Comparison of ENCODE assay signal across 25 mouse cellular contexts in genomic region chr1:104425307-104425706, GRCm38 (mm10).
DNase-seq lines count a peak whose midpoint lies in the region; ATAC-seq lines count a peak whose summit lies in the region.
"Had no signal": no experiment of that assay in that cellular context is flagged by ENCODE, and none has a peak within 500 bp of the region (broad histone marks: within the 10 kb centered on the region; RNA-seq: fewer than 3 reads in every experiment).

No protein-coding gene starts in this region.

- H3K9ac ChIP-seq in hindbrain, embryonic 12.5 days = no peak overlapping the region
- H3K9ac ChIP-seq in hindbrain, embryonic 11.5 days (ENCODE audit: low read depth, low read length) = no peak overlapping the region
- no peak overlapping the region for H3K9ac ChIP-seq in midbrain, embryonic 13.5 days (replicated peaks)
- H3K9ac ChIP-seq in midbrain, embryonic 16.5 days (ENCODE audit: low read depth, low read length) = no peak overlapping the region
- H3K9ac ChIP-seq in midbrain, embryonic 14.5 days (replicated peaks; ENCODE audit: low read length) = no peak overlapping the region
- no peak overlapping the region for H3K9ac ChIP-seq in neural tube, embryonic 14.5 days (replicated peaks; ENCODE audit: low read depth, low read length)
- H3K9ac ChIP-seq: forebrain, postnatal 0 days; limb, embryonic 12.5 days; liver, embryonic 15.5 days; lung, embryonic 14.5 days had no signal

- DNase-seq in hindbrain, embryonic 11.5 days (ENCODE audit: low spot score) = no peak
- DNase-seq in midbrain, embryonic 14.5 days = peak; percentile 5
- no peak for DNase-seq in lung, postnatal 36 days
- DNase-seq: adrenal gland, postnatal 25 days; cerebellum, adult 18-20 months; cerebellum, postnatal 10 days; forebrain, postnatal 0 days; heart, postnatal 14 days; kidney, adult 18-20 months; kidney, postnatal 36 days; lung, embryonic 14.5 days; lung, postnatal 14 days; right cerebral cortex, postnatal 4 days; thymus, adult 2 months; thymus, postnatal 36 days had no signal

- ATAC-seq in hindbrain, embryonic 12.5 days (ENCODE audit: low FRiP score) = 0 out of 2 replicates have a peak, but pooled peaks have one; percentile 52
- ATAC-seq in hindbrain, embryonic 11.5 days (ENCODE audit: low FRiP score) = no peak
- ATAC-seq in midbrain, embryonic 13.5 days = 0 out of 2 replicates have a peak, but pooled peaks have one; percentile 50
- ATAC-seq in midbrain, embryonic 16.5 days = no peak
- ATAC-seq in midbrain, embryonic 14.5 days (ENCODE audit: low FRiP score, low TSS enrichment) = no peak
- peak; percentile 98 for ATAC-seq in neural tube, embryonic 14.5 days (ENCODE audit: low read depth)
- ATAC-seq: CD4-positive, CD25-positive, alpha-beta regulatory T cell, adult 4 months; forebrain, postnatal 0 days had no signal

- no peaks in the 10 kb centered on the region for H3K27me3 ChIP-seq in hindbrain, embryonic 12.5 days
- H3K27me3 ChIP-seq in hindbrain, embryonic 11.5 days (ENCODE audit: control insufficient read depth, insufficient read depth, low read length) = no peaks in the 10 kb centered on the region
- no peaks in the 10 kb centered on the region for H3K27me3 ChIP-seq in midbrain, embryonic 13.5 days
- no peaks in the 10 kb centered on the region for H3K27me3 ChIP-seq in midbrain, embryonic 16.5 days (ENCODE audit: control insufficient read depth, insufficient read depth, low read depth, low read length)
- H3K27me3 ChIP-seq in midbrain, embryonic 14.5 days (ENCODE audit: control insufficient read depth, insufficient read depth, low read length) = no peaks in the 10 kb centered on the region
- H3K27me3 ChIP-seq in neural tube, embryonic 14.5 days (ENCODE audit: control insufficient read depth, insufficient read depth, low read length) = no peaks in the 10 kb centered on the region
- H3K27me3 ChIP-seq: limb, embryonic 12.5 days; liver, embryonic 15.5 days had no signal

- H3K4me3 ChIP-seq in hindbrain, embryonic 12.5 days = no peak overlapping the region
- no peak overlapping the region for H3K4me3 ChIP-seq in hindbrain, embryonic 11.5 days (ENCODE audit: low read depth, low read length)
- no peak overlapping the region for H3K4me3 ChIP-seq in midbrain, embryonic 13.5 days (replicated peaks)
- no peak overlapping the region for H3K4me3 ChIP-seq in midbrain, embryonic 16.5 days (ENCODE audit: low read depth, low read length)
- no peak overlapping the region for H3K4me3 ChIP-seq in midbrain, embryonic 14.5 days (replicated peaks; ENCODE audit: low read depth, low read length)
- no peak overlapping the region for H3K4me3 ChIP-seq in neural tube, embryonic 14.5 days (ENCODE audit: low read depth, low read length)
- H3K4me3 ChIP-seq: hindbrain, embryonic 10.5 days; layer of hippocampus, adult 2 months; left cerebral cortex, adult 2 months; limb, embryonic 12.5 days; liver, embryonic 15.5 days had no signal

- H3K27ac ChIP-seq in hindbrain, embryonic 12.5 days = no peak overlapping the region
- H3K27ac ChIP-seq in hindbrain, embryonic 11.5 days (ENCODE audit: low read depth, low read length) = no peak overlapping the region
- H3K27ac ChIP-seq in midbrain, embryonic 13.5 days = no peak overlapping the region
- no peak overlapping the region for H3K27ac ChIP-seq in midbrain, embryonic 16.5 days (ENCODE audit: low read length)
- H3K27ac ChIP-seq in midbrain, embryonic 14.5 days (replicated peaks; ENCODE audit: low read depth, low read length) = no peak overlapping the region
- H3K27ac ChIP-seq in neural tube, embryonic 14.5 days (ENCODE audit: low read depth, low read length) = no peak overlapping the region
- H3K27ac ChIP-seq: hindbrain, embryonic 10.5 days; layer of hippocampus, adult 2 months; left cerebral cortex, adult 2 months; limb, embryonic 12.5 days; liver, embryonic 15.5 days had no signal

- WGBS in hindbrain, embryonic 12.5 days = 88% methylated on average over 1 of the region's 1 CpGs
- 77% methylated on average over 1 of the region's 1 CpGs for WGBS in hindbrain, embryonic 11.5 days
- 75% methylated on average over 1 of the region's 1 CpGs for WGBS in midbrain, embryonic 13.5 days
- WGBS in midbrain, embryonic 16.5 days = 69% methylated on average over 1 of the region's 1 CpGs
- 61% methylated on average over 1 of the region's 1 CpGs for WGBS in midbrain, embryonic 14.5 days
- 21% methylated on average over 1 of the region's 1 CpGs for whole genome bisulfite sequencing in neural tube, embryonic 14.5 days

- no peaks in the 10 kb centered on the region for H3K4me1 ChIP-seq in hindbrain, embryonic 12.5 days
- H3K4me1 ChIP-seq in hindbrain, embryonic 11.5 days (replicated peaks; ENCODE audit: control insufficient read depth, insufficient read depth, low read length) = no peaks in the 10 kb centered on the region
- H3K4me1 ChIP-seq in midbrain, embryonic 13.5 days (replicated peaks) = no peaks in the 10 kb centered on the region
- H3K4me1 ChIP-seq in midbrain, embryonic 16.5 days (ENCODE audit: control insufficient read depth, insufficient read depth, low read length) = no peaks in the 10 kb centered on the region
- H3K4me1 ChIP-seq in midbrain, embryonic 14.5 days (ENCODE audit: control insufficient read depth, insufficient read depth, low read length) = no peaks in the 10 kb centered on the region
- H3K4me1 ChIP-seq in neural tube, embryonic 14.5 days (ENCODE audit: control insufficient read depth, insufficient read depth, low read length) = 0 out of 2 replicates have a peak, but pooled peaks cover 3% of the 10 kb centered on the region
- H3K4me1 ChIP-seq: hindbrain, embryonic 10.5 days; limb, embryonic 12.5 days; liver, embryonic 15.5 days had no signal

- no peaks in the 10 kb centered on the region for H3K36me3 ChIP-seq in hindbrain, embryonic 12.5 days
- no peaks in the 10 kb centered on the region for H3K36me3 ChIP-seq in hindbrain, embryonic 11.5 days (ENCODE audit: control insufficient read depth, insufficient read depth, low read length)
- H3K36me3 ChIP-seq in midbrain, embryonic 13.5 days = no peaks in the 10 kb centered on the region
- no peaks in the 10 kb centered on the region for H3K36me3 ChIP-seq in midbrain, embryonic 16.5 days (ENCODE audit: control insufficient read depth, insufficient read depth, low read length)
- no peaks in the 10 kb centered on the region for H3K36me3 ChIP-seq in midbrain, embryonic 14.5 days (ENCODE audit: control insufficient read depth, insufficient read depth, low read length)
- no peaks in the 10 kb centered on the region for H3K36me3 ChIP-seq in neural tube, embryonic 14.5 days (ENCODE audit: control insufficient read depth, insufficient read depth, low read length)
- H3K36me3 ChIP-seq: hindbrain, embryonic 10.5 days; limb, embryonic 12.5 days; liver, embryonic 15.5 days had no signal

- no peaks in the 10 kb centered on the region for H3K9me3 ChIP-seq in hindbrain, embryonic 12.5 days (replicated peaks)
- H3K9me3 ChIP-seq in hindbrain, embryonic 11.5 days (ENCODE audit: control insufficient read depth, low read length) = no peaks in the 10 kb centered on the region
- no peaks in the 10 kb centered on the region for H3K9me3 ChIP-seq in midbrain, embryonic 13.5 days
- no peaks in the 10 kb centered on the region for H3K9me3 ChIP-seq in midbrain, embryonic 16.5 days (replicated peaks; ENCODE audit: control insufficient read depth, low read length, poor library complexity, severe bottlenecking)
- H3K9me3 ChIP-seq in midbrain, embryonic 14.5 days (ENCODE audit: control insufficient read depth, low read length) = no peaks in the 10 kb centered on the region
- no peaks in the 10 kb centered on the region for H3K9me3 ChIP-seq in neural tube, embryonic 14.5 days (ENCODE audit: control insufficient read depth, low read length)
- H3K9me3 ChIP-seq: hindbrain, embryonic 10.5 days; limb, embryonic 12.5 days; liver, embryonic 15.5 days had no signal

- no peak overlapping the region for H3K4me2 ChIP-seq in hindbrain, embryonic 12.5 days (replicated peaks)
- no peak overlapping the region for H3K4me2 ChIP-seq in hindbrain, embryonic 11.5 days (replicated peaks; ENCODE audit: low read depth, low read length)
- H3K4me2 ChIP-seq in midbrain, embryonic 13.5 days (replicated peaks) = no peak overlapping the region
- no peak overlapping the region for H3K4me2 ChIP-seq in midbrain, embryonic 16.5 days (ENCODE audit: low read length)
- no peak overlapping the region for H3K4me2 ChIP-seq in midbrain, embryonic 14.5 days (ENCODE audit: low read length)
- H3K4me2 ChIP-seq in neural tube, embryonic 14.5 days (ENCODE audit: low read depth, low read length) = no peak overlapping the region
- H3K4me2 ChIP-seq: limb, embryonic 12.5 days; liver, embryonic 15.5 days; lung, embryonic 14.5 days had no signal

Comparison
In these comparisons a context has a peak if more than half of its experiments do, and no peak if none do; other contexts are left out.
1. ATAC-seq: peak in hindbrain, embryonic 12.5 days (single experiment), midbrain, embryonic 13.5 days (single experiment) and neural tube, embryonic 14.5 days (single experiment); none in hindbrain, embryonic 11.5 days (single experiment), midbrain, embryonic 16.5 days (single experiment) and midbrain, embryonic 14.5 days (single experiment).